ENCODE assay signal across 8 mouse cellular contexts in genomic region chr2:27770205-27770604, GRCm38 (mm10).
DNase-seq lines count a peak whose midpoint lies in the region; ATAC-seq lines count a peak whose summit lies in the region.

No protein-coding gene starts in this region.

- H3K4me1 ChIP-seq in forebrain, embryonic 10.5 days = peaks cover 43% of the 10 kb centered on the region
- no peaks in the 10 kb centered on the region for H3K4me1 ChIP-seq in forebrain, embryonic 12.5 days
- no peaks in the 10 kb centered on the region for H3K4me1 ChIP-seq in midbrain, embryonic 13.5 days (replicated peaks)

- H3K4me2 ChIP-seq in forebrain, embryonic 12.5 days = no peak overlapping the region
- no peak overlapping the region for H3K4me2 ChIP-seq in midbrain, embryonic 13.5 days (replicated peaks)

- no peak overlapping the region for H3K27ac ChIP-seq in forebrain, embryonic 10.5 days
- no peak overlapping the region for H3K27ac ChIP-seq in forebrain, embryonic 12.5 days
- no peak overlapping the region for H3K27ac ChIP-seq in midbrain, embryonic 13.5 days

- no peak overlapping the region for H3K4me3 ChIP-seq in forebrain, embryonic 10.5 days
- H3K4me3 ChIP-seq in forebrain, embryonic 12.5 days (replicated peaks) = no peak overlapping the region
- H3K4me3 ChIP-seq in midbrain, embryonic 13.5 days (replicated peaks) = no peak overlapping the region

- peak; percentile 76 for DNase-seq in forebrain, embryonic 10.5 days (ENCODE audit: extremely low spot score, low spot score)
- peak; percentile 77 for DNase-seq in urinary bladder, postnatal 14 days (ENCODE audit: low spot score)
- no peak for DNase-seq in urinary bladder, adult 2 months (ENCODE audit: low spot score)
- DNase-seq in embryo, embryonic 10.5 days (ENCODE audit: low spot score) = peak; percentile 81
- DNase-seq in layer of hippocampus, adult 9-11 months = peak; percentile 51
- DNase-seq in thymus, postnatal 36 days = peak; percentile 44 to 48

- H3K27me3 ChIP-seq in forebrain, embryonic 10.5 days (ENCODE audit: poor library complexity, severe bottlenecking) = 0 out of 2 replicates have a peak, but pooled peaks cover 8% of the 10 kb centered on the region
- peaks cover 9% of the 10 kb centered on the region for H3K27me3 ChIP-seq in forebrain, embryonic 12.5 days
- peaks cover 9% of the 10 kb centered on the region; the same call in 1 of the 2 replicates for H3K27me3 ChIP-seq in midbrain, embryonic 13.5 days

- H3K9me3 ChIP-seq in forebrain, embryonic 10.5 days = no peaks in the 10 kb centered on the region
- H3K9me3 ChIP-seq in forebrain, embryonic 12.5 days = no peaks in the 10 kb centered on the region
- H3K9me3 ChIP-seq in midbrain, embryonic 13.5 days = no peaks in the 10 kb centered on the region

- WGBS in forebrain, embryonic 10.5 days = 8% methylated on average over 4 of the region's 4 CpGs
- 7% methylated on average over 4 of the region's 4 CpGs for WGBS in forebrain, embryonic 12.5 days
- 5% methylated on average over 4 of the region's 4 CpGs for WGBS in midbrain, embryonic 13.5 days

- no peak overlapping the region for H3K9ac ChIP-seq in forebrain, embryonic 12.5 days
- no peak overlapping the region for H3K9ac ChIP-seq in midbrain, embryonic 13.5 days (replicated peaks)

- H3K36me3 ChIP-seq in forebrain, embryonic 10.5 days (replicated peaks) = no peaks in the 10 kb centered on the region
- no peaks in the 10 kb centered on the region for H3K36me3 ChIP-seq in forebrain, embryonic 12.5 days (replicated peaks)
- no peaks in the 10 kb centered on the region for H3K36me3 ChIP-seq in midbrain, embryonic 13.5 days

- ATAC-seq in forebrain, embryonic 12.5 days (ENCODE audit: low FRiP score) = no peak
- ATAC-seq in midbrain, embryonic 13.5 days = 0 out of 2 replicates have a peak, but pooled peaks have one; percentile 25
